Mouse (Mus musculus): Measurements from ENCODE around the gene Grb7.

DNA sequence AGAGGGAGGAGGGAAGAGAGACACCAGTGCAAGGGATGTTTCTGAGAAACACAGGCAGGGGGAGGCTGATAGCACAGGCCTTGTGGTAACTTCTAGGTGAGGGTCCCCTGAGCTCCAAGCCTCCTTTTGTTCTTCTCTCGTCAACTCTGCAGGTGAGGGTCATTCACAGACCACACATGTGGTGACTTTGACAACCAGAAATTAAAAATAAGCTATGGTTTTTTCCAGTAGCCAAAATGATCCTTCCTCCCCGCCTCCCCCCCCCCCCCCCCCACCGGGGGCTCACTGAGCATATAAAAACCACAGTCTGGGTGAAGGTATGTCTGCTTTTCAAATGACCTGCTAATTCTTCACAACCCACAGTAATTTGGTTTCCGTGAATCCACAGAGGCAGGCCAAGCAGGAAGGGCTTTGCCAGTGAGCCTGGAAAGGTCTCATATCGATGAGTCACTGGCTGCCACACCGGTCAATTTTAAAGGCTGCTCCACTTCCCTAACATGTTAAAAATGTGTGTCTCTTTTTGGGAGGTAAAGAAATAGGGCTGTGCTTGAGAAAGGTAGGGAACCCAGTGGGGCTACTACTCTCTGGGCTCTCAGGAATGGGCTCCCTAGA lies 15.0 kb downstream of the Grb7 start:
- TF ChIP-seq CTCF (IDR thresholded peaks at IDR 0.05; ENCODE audit: control insufficient read depth, insufficient read depth, insufficient replicate concordance, low read depth, low read length) (no peak), POLR2A (IDR thresholded peaks at IDR 0.05; ENCODE audit: control insufficient read depth, low read depth, low read length) (no peak)
